Mouse (Mus musculus): ENCODE data around the gene Rbms3. TPM values are rescaled to one million over a fixed set of nuclear protein-coding genes. Genes with fewer than 3 reads are reported as not detected.

Gene Rbms3
- polyA plus RNA-seq, 1 experiment from 2014 or later = 41.2 TPM

DNA sequence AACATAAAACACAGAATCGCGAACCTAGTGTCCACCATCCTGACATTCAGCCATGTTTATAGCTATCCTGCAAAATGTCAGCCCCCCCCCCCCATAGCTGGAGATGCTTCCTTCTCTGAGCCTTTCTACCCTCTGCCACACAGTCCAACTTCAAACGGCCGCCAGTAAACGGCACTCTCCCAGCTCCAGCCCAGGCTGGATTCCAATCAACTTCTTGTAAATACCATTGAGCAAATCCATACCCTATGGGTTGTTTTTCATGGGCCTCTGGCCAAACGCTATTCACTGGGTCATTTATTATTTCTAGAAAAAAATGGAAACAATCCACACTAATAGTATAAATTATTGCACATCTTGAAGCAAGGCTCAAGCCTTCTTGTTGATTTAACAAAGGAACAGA lies 468.6 kb downstream of the Rbms3 start:
- H3K36me3 ChIP-seq (ENCODE audit: control insufficient read depth, insufficient read depth, low read length) = no peaks in the 10 kb centered on the region
- no peaks in the 10 kb centered on the region for H3K27me3 ChIP-seq (ENCODE audit: control insufficient read depth, insufficient read depth, low read length)
- ATAC-seq (replicated peaks; ENCODE audit: insufficient number of reproducible peaks, low FRiP score, low TSS enrichment) = no peak
- no peak overlapping the region for H3K9ac ChIP-seq (ENCODE audit: low read depth, low read length)
- WGBS (ENCODE audit: insufficient replicate concordance) = 74% methylated on average over 6 of the region's 6 CpGs
- no peak overlapping the region for H3K4me3 ChIP-seq (ENCODE audit: low read depth, low read length)
- H3K4me1 ChIP-seq (ENCODE audit: control insufficient read depth, insufficient read depth, low read length) = peaks cover 21% of the 10 kb centered on the region
- H3K4me2 ChIP-seq = no peak overlapping the region
- H3K27ac ChIP-seq (ENCODE audit: low read depth, low read length) = no peak overlapping the region
- no peaks in the 10 kb centered on the region for H3K9me3 ChIP-seq (replicated peaks; ENCODE audit: control insufficient read depth, low read length)

DNA sequence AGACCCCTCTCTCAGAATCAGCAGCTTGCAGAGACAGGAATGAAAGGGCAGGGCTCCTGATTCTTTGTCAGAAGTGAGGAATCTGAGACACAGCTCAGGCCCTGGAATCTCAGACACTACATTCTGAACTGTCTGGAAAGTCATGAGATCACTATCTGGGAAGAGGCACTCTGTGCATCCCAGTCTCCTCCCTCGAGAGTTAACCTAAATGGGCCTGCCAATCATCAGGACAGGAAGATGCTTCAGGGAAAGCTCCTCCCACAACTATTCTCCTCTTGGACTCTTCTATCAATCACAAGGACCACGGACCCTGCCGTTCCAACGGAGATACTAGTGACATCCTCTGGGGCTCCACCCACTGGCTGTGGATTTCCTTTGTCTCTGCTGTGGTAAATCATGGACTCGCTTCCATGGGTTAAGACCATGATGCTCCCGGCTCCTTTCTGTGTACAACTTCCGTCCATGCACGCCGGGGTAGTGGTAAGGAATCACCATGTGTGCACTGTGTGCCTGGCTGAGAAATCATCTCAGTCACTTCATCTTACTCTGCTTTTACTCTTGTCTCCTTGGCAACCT lies 473.3 kb downstream of the Rbms3 start:
- Histone ChIP-seq H3K27me3 (ENCODE audit: control insufficient read depth, insufficient read depth, low read length) (no peaks in the 10 kb centered on the region), H3K36me3 (ENCODE audit: control insufficient read depth, insufficient read depth, low read length) (no peaks in the 10 kb centered on the region), H3K4me3 (ENCODE audit: low read depth, low read length) (no peak overlapping the region), H3K4me1 (ENCODE audit: control insufficient read depth, insufficient read depth, low read length) (peaks cover 10% of the 10 kb centered on the region), H3K4me2 (no peak overlapping the region), H3K9me3 (replicated peaks; ENCODE audit: control insufficient read depth, low read length) (no peaks in the 10 kb centered on the region), H3K27ac (ENCODE audit: low read depth, low read length) (no peak overlapping the region), H3K9ac (ENCODE audit: low read depth, low read length) (no peak overlapping the region)
- ATAC-seq (replicated peaks; ENCODE audit: insufficient number of reproducible peaks, low FRiP score, low TSS enrichment) = no peak
- 57% methylated on average over 9 of the region's 9 CpGs for WGBS (ENCODE audit: insufficient replicate concordance)

DNA sequence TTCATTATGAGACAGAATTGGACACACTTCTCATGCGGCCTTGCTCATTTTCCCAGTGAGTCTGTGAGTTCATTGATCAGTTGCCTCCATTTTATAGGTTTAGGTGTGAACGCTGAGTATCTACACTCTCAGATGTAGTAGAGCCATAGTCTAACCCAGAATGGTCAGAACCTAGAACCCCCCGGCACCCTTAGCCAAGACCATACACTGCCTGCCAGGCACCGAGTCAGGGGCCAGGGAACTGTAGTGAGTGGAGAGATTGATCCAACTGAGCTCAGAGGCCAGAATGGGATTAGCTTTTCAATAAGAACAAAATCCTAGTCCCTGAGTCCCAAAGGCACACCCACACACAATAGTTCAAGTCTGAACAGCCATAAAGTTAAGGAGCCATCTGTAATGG lies 475.1 kb downstream of the Rbms3 start:
- H3K9ac ChIP-seq (ENCODE audit: low read depth, low read length) = no peak overlapping the region
- no peak overlapping the region for H3K4me3 ChIP-seq (ENCODE audit: low read depth, low read length)
- no peak overlapping the region for H3K4me2 ChIP-seq
- no peaks in the 10 kb centered on the region for H3K9me3 ChIP-seq (replicated peaks; ENCODE audit: control insufficient read depth, low read length)
- H3K27ac ChIP-seq (ENCODE audit: low read depth, low read length) = no peak overlapping the region
- no peak for ATAC-seq (replicated peaks; ENCODE audit: insufficient number of reproducible peaks, low FRiP score, low TSS enrichment)
- no peaks in the 10 kb centered on the region for H3K27me3 ChIP-seq (ENCODE audit: control insufficient read depth, insufficient read depth, low read length)
- no peaks in the 10 kb centered on the region for H3K36me3 ChIP-seq (ENCODE audit: control insufficient read depth, insufficient read depth, low read length)
- 87% methylated on average over 4 of the region's 4 CpGs for WGBS (ENCODE audit: insufficient replicate concordance)
- H3K4me1 ChIP-seq (ENCODE audit: control insufficient read depth, insufficient read depth, low read length) = peaks cover 10% of the 10 kb centered on the region

DNA sequence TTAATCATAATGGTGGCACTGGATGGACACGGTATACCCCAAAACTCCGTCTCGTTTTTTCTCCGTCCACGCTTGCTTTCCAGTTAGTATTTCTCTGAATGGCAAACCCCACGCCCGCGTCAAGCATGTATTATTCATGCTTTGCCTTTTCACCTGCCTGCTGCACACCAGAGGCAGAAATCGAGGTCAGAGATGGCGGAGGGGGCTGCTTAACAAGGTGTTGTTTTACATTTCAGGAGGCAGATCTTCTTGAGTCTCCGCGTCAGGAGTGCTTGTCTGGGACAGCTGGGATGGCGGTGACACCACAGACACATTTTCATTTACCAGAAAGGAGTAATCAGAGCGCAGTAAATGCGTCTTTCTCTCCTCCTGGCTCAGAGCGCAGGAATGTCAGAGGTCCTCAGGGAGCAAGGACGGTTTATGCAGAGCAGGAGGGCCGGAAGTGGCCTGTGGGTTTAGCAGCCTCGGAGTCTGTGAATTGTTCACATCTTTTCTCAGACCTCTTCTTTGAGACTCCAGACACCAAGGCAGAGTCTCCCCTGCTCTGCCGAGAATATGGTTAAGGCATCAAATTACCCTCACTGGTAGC lies 475.9 kb downstream of the Rbms3 start:
- peaks cover 10% of the 10 kb centered on the region for H3K4me1 ChIP-seq (ENCODE audit: control insufficient read depth, insufficient read depth, low read length)
- H3K9me3 ChIP-seq (replicated peaks; ENCODE audit: control insufficient read depth, low read length) = no peaks in the 10 kb centered on the region
- H3K27me3 ChIP-seq (ENCODE audit: control insufficient read depth, insufficient read depth, low read length) = no peaks in the 10 kb centered on the region
- ATAC-seq (replicated peaks; ENCODE audit: insufficient number of reproducible peaks, low FRiP score, low TSS enrichment) = no peak
- no peak overlapping the region for H3K27ac ChIP-seq (ENCODE audit: low read depth, low read length)
- H3K9ac ChIP-seq (ENCODE audit: low read depth, low read length) = no peak overlapping the region
- no peak overlapping the region for H3K4me2 ChIP-seq
- H3K36me3 ChIP-seq (ENCODE audit: control insufficient read depth, insufficient read depth, low read length) = no peaks in the 10 kb centered on the region
- 65% methylated on average over 20 of the region's 20 CpGs for WGBS (ENCODE audit: insufficient replicate concordance)
- no peak overlapping the region for H3K4me3 ChIP-seq (ENCODE audit: low read depth, low read length)

DNA sequence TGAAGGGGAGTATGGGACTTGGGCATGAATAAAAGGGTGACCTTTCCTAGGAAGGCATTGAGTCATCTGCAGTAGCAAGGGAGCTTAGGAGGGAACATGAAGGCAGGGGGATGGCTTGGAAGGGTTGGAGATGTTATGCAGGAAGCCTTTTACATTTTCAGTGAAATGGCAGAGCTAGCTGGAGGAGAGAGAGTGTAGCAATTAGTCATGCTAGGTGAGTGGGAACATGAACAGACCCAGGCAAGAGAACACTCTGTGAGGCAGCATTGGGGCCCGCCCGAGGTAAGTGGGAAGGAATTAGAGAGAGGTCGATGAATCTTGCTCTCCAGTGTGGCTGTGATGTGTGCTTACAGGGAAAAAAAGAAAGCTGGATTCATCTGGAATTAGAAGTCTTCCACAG lies 477.8 kb downstream of the Rbms3 start:
- WGBS (ENCODE audit: insufficient replicate concordance) = 77% methylated on average over 3 of the region's 3 CpGs
- ATAC-seq (replicated peaks; ENCODE audit: insufficient number of reproducible peaks, low FRiP score, low TSS enrichment) = no peak
- Histone ChIP-seq H3K36me3 (ENCODE audit: control insufficient read depth, insufficient read depth, low read length) (no peaks in the 10 kb centered on the region), H3K4me1 (ENCODE audit: control insufficient read depth, insufficient read depth, low read length) (peaks cover 10% of the 10 kb centered on the region), H3K9me3 (replicated peaks; ENCODE audit: control insufficient read depth, low read length) (no peaks in the 10 kb centered on the region), H3K4me2 (no peak overlapping the region), H3K27ac (ENCODE audit: low read depth, low read length) (no peak overlapping the region), H3K27me3 (ENCODE audit: control insufficient read depth, insufficient read depth, low read length) (no peaks in the 10 kb centered on the region), H3K4me3 (ENCODE audit: low read depth, low read length) (no peak overlapping the region), H3K9ac (ENCODE audit: low read depth, low read length) (no peak overlapping the region)

DNA sequence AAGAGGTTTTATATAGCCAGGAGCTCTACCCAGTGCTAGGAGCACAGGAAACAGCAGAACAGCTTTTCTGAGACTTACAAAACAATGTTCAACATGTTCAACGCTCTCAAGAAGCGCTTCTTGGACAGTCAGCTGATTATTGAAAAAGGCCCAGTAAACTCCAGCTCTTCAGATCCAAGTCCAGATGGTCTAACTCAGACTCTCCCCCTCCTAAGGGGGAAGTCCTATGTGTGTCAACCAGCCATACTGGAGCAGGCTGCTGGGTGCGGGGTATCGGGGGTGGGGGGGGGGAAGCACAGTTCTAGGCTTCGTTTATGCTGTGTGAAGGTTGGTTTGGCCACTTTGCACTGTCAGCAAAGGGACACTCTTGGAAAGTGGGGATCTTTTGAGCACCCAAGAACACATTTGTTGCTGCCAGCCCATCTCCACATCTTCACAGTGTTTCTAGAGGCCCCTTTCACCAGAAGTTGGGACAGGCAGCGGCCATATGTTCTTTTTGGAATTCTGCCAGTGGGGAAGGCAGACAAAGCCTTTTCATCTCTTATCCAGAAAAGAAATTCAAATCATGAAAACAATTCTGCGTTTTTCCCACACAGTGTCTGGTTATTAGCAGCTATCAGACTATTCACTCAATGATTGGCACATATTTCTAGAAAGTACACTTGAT lies 485.5 kb downstream of the Rbms3 start:
- Histone ChIP-seq H3K9me3 (replicated peaks; ENCODE audit: control insufficient read depth, low read length) (no peaks in the 10 kb centered on the region), H3K4me1 (ENCODE audit: control insufficient read depth, insufficient read depth, low read length) (peaks cover 6% of the 10 kb centered on the region), H3K27me3 (ENCODE audit: control insufficient read depth, insufficient read depth, low read length) (no peaks in the 10 kb centered on the region), H3K36me3 (ENCODE audit: control insufficient read depth, insufficient read depth, low read length) (no peaks in the 10 kb centered on the region), H3K27ac (ENCODE audit: low read depth, low read length) (no peak overlapping the region), H3K4me3 (ENCODE audit: low read depth, low read length) (no peak overlapping the region), H3K9ac (ENCODE audit: low read depth, low read length) (no peak overlapping the region), H3K4me2 (no peak overlapping the region)
- 71% methylated on average over 7 of the region's 7 CpGs for WGBS (ENCODE audit: insufficient replicate concordance)
- ATAC-seq (replicated peaks; ENCODE audit: insufficient number of reproducible peaks, low FRiP score, low TSS enrichment) = no peak

DNA sequence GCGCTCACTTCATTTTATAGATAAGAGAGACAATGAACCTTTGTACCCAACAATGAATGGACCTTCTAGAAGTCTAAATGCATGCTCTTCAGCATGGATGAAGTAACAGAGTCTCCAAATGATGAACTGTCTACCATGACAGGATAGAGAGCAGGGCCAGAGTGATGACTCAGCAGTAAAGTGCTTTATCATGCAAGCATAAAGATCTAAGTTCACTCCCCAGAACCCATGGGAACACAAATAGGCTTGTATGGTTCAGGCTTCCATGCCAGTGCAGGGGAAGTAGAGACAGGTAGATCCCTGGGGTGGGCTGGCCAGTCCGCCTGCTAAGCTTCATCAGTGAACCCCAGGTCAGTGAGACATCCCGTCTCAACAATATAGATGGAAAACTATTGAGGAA lies 489.7 kb downstream of the Rbms3 start:
- H3K27ac ChIP-seq (ENCODE audit: low read depth, low read length) = no peak overlapping the region
- H3K4me3 ChIP-seq (ENCODE audit: low read depth, low read length) = no peak overlapping the region
- no peaks in the 10 kb centered on the region for H3K9me3 ChIP-seq (replicated peaks; ENCODE audit: control insufficient read depth, low read length)
- H3K4me1 ChIP-seq (ENCODE audit: control insufficient read depth, insufficient read depth, low read length) = peaks cover 6% of the 10 kb centered on the region; the same call in 1 of the 2 replicates
- no peak for ATAC-seq (replicated peaks; ENCODE audit: insufficient number of reproducible peaks, low FRiP score, low TSS enrichment)
- no peaks in the 10 kb centered on the region for H3K36me3 ChIP-seq (ENCODE audit: control insufficient read depth, insufficient read depth, low read length)
- H3K27me3 ChIP-seq (ENCODE audit: control insufficient read depth, insufficient read depth, low read length) = no peaks in the 10 kb centered on the region
- no peak overlapping the region for H3K4me2 ChIP-seq
- 86% methylated on average over 3 of the region's 3 CpGs for WGBS (ENCODE audit: insufficient replicate concordance)
- H3K9ac ChIP-seq (ENCODE audit: low read depth, low read length) = no peak overlapping the region

DNA sequence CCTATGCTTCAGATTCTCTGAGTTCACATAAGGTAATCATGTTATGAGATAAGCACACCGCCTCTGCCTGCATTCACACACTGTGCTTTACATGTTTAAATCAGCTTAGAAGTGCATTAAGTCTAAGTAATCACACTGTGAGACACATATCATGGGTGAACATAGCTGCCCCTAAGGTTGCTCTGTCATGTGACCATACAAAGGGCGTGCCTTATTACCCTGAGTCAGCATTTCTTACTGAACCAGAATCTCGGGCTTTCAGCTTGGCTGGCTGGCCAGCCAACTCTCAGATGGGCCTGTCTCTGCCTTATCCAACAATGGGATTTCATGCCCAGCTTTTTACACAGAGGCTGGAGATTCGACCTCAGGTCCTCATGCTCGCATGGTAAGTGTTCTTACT lies 493.3 kb downstream of the Rbms3 start:
- no peak overlapping the region for H3K9ac ChIP-seq (ENCODE audit: low read depth, low read length)
- H3K9me3 ChIP-seq (replicated peaks; ENCODE audit: control insufficient read depth, low read length) = no peaks in the 10 kb centered on the region
- no peaks in the 10 kb centered on the region for H3K27me3 ChIP-seq (ENCODE audit: control insufficient read depth, insufficient read depth, low read length)
- no peak overlapping the region for H3K4me2 ChIP-seq
- no peak overlapping the region for H3K27ac ChIP-seq (ENCODE audit: low read depth, low read length)
- WGBS (ENCODE audit: insufficient replicate concordance) = 71% methylated on average over 5 of the region's 5 CpGs
- ATAC-seq (replicated peaks; ENCODE audit: insufficient number of reproducible peaks, low FRiP score, low TSS enrichment) = no peak
- no peaks in the 10 kb centered on the region for H3K36me3 ChIP-seq (ENCODE audit: control insufficient read depth, insufficient read depth, low read length)
- no peak overlapping the region for H3K4me3 ChIP-seq (ENCODE audit: low read depth, low read length)
- H3K4me1 ChIP-seq (ENCODE audit: control insufficient read depth, insufficient read depth, low read length) = no peaks in the 10 kb centered on the region; the same call in 1 of the 2 replicates

DNA sequence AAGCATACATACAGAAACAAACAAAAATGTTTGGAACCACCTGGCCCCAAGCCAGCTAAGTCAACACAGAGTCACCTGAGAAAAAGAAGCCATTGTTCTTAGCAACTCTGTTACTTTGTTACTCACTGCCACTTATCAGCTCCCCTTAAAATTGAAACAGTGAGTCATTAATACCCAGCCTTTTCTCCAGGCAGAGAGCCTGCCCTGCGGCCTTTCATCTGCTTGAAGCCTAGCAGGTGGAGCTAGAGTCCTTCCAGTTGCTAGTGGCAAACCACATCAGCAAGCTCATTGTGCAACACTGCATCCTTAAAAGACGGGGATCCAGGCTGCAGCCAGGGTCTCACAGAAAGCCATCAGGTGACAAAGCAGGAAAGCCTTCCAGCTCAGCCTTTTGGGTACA lies 495.7 kb downstream of the Rbms3 start:
- H3K4me1 ChIP-seq (ENCODE audit: control insufficient read depth, insufficient read depth, low read length) = no peaks in the 10 kb centered on the region; the same call in 1 of the 2 replicates
- H3K4me3 ChIP-seq (ENCODE audit: low read depth, low read length) = no peak overlapping the region
- ATAC-seq (replicated peaks; ENCODE audit: insufficient number of reproducible peaks, low FRiP score, low TSS enrichment) = no peak
- no peak overlapping the region for H3K27ac ChIP-seq (ENCODE audit: low read depth, low read length)
- no peaks in the 10 kb centered on the region for H3K36me3 ChIP-seq (ENCODE audit: control insufficient read depth, insufficient read depth, low read length)
- WGBS (ENCODE audit: insufficient replicate concordance) = 54% methylated on average over 2 of the region's 2 CpGs
- H3K4me2 ChIP-seq = no peak overlapping the region
- H3K9ac ChIP-seq (ENCODE audit: low read depth, low read length) = no peak overlapping the region
- H3K27me3 ChIP-seq (ENCODE audit: control insufficient read depth, insufficient read depth, low read length) = no peaks in the 10 kb centered on the region
- H3K9me3 ChIP-seq (replicated peaks; ENCODE audit: control insufficient read depth, low read length) = no peaks in the 10 kb centered on the region

All from heart, embryonic 11.5 days (tissue).